14 mouse cellular contexts compared by ENCODE assay signal in the genomic region with DNA sequence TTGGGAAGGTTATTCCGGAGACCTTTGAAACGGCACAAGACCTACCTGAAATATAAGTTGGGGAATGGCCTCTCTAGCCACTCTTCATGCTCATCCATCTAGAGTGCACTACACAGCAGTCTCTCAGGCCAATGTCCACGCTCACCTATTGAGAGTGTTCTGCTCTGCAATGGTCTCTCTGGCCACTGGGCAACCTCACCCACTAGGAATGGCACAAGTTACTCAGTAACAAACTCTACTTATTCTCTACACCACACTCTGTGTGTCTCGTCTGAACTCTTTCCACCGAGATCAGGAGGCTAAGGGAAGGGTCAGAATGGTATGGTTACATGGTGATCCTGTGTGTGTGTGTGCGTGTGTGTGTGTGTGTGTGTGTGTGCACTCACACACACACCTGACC.
"Had no signal": no experiment of that assay in that cellular context is flagged by ENCODE, and none has a peak within 500 bp of the region (broad histone marks: within the 10 kb centered on the region; RNA-seq: fewer than 3 reads in every experiment).

No protein-coding gene starts in this region.

- H3K4me1 ChIP-seq: intestine, embryonic 15.5 days; limb, embryonic 15.5 days; liver, embryonic 15.5 days; midbrain, embryonic 12.5 days; neural tube, embryonic 13.5 days had no signal

- H3K9ac ChIP-seq: hindbrain, embryonic 14.5 days; intestine, embryonic 15.5 days; limb, embryonic 15.5 days; liver, embryonic 15.5 days; lung, embryonic 14.5 days; midbrain, embryonic 12.5 days; neural tube, embryonic 13.5 days had no signal

- H3K27ac ChIP-seq: hindbrain, embryonic 14.5 days; intestine, embryonic 15.5 days; left cerebral cortex, adult 2 months; limb, embryonic 15.5 days; liver, embryonic 15.5 days; midbrain, embryonic 12.5 days; neural tube, embryonic 13.5 days had no signal

- DNase-seq: lung, embryonic 14.5 days; lung, postnatal 10 days; lung, postnatal 4 days; retina, postnatal 1 day; right cerebral cortex, postnatal 14 days; thymus, postnatal 36 days had no signal

- H3K36me3 ChIP-seq: intestine, embryonic 15.5 days; limb, embryonic 15.5 days; liver, embryonic 15.5 days; midbrain, embryonic 12.5 days; neural tube, embryonic 13.5 days had no signal

- H3K4me3 ChIP-seq: intestine, embryonic 15.5 days; left cerebral cortex, adult 2 months; limb, embryonic 15.5 days; liver, embryonic 15.5 days; midbrain, embryonic 12.5 days; neural tube, embryonic 13.5 days had no signal

- H3K4me2 ChIP-seq: hindbrain, embryonic 14.5 days; intestine, embryonic 15.5 days; limb, embryonic 15.5 days; liver, embryonic 15.5 days; lung, embryonic 14.5 days; midbrain, embryonic 12.5 days; neural tube, embryonic 13.5 days had no signal

- H3K9me3 ChIP-seq: intestine, embryonic 15.5 days; limb, embryonic 15.5 days; liver, embryonic 15.5 days; midbrain, embryonic 12.5 days; neural tube, embryonic 13.5 days had no signal

- ATAC-seq: intestine, embryonic 15.5 days; midbrain, embryonic 16.5 days had no signal
